21 mouse cellular contexts compared by ENCODE assay signal in the genomic region with DNA sequence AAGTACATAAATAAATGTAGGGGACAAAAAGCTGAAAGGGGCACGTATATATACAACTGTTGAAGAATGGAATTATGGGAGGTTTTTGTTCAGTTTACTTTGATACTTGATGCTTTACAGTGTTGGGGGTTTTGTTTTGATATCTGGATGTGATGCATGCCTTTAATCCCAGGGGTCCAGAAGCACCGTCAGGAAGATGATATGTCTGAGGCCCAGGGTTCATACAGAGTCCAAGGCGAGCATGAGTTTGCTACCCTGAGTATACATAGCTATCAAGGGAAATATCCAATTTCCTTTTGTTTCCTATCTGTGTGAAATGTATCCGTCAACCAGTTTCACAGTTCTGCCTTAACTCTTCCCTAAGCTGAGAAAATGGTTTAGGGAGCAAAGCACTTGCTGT. TPM values are rescaled to one million over a fixed set of nuclear protein-coding genes. Genes with fewer than 3 reads are reported as not detected.
DNase-seq lines count a peak whose midpoint lies in the region; ATAC-seq lines count a peak whose summit lies in the region.
"Had no signal": no experiment of that assay in that cellular context is flagged by ENCODE, and none has a peak within 500 bp of the region (broad histone marks: within the 10 kb centered on the region; RNA-seq: fewer than 3 reads in every experiment).

No protein-coding gene starts in this region.

- no peaks in the 10 kb centered on the region for H3K36me3 ChIP-seq in kidney, embryonic 15.5 days
- no peaks in the 10 kb centered on the region for H3K36me3 ChIP-seq in embryonic facial prominence, embryonic 10.5 days (replicated peaks)
- no peaks in the 10 kb centered on the region for H3K36me3 ChIP-seq in limb, embryonic 13.5 days
- H3K36me3 ChIP-seq: heart, embryonic 15.5 days; hindbrain, embryonic 15.5 days; intestine, embryonic 15.5 days; liver, embryonic 12.5 days; midbrain, embryonic 13.5 days had no signal

- no peak for DNase-seq in kidney, postnatal 36 days
- peak; percentile 59 for DNase-seq in embryo, embryonic 10.5 days (ENCODE audit: low spot score)
- peak; percentile 41 for DNase-seq in embryonic facial prominence, embryonic 10.5 days (ENCODE audit: low spot score)
- DNase-seq in retina, postnatal 1 day, result no peak
- no peak for DNase-seq in frontal cortex, adult 2 months (ENCODE audit: extremely low spot score in 1 of 2, low spot score in 1 of 2)
- DNase-seq: adrenal gland, adult 2 months; cerebellum, adult 18-20 months; cerebellum, postnatal 14 days; heart, postnatal 4 days; lung, adult 18-20 months; lung, postnatal 14 days; right cerebral cortex, postnatal 25 days; spleen, adult 18-20 months had no signal

- H3K27me3 ChIP-seq in kidney, embryonic 15.5 days, result no peaks in the 10 kb centered on the region
- no peaks in the 10 kb centered on the region for H3K27me3 ChIP-seq in embryonic facial prominence, embryonic 10.5 days (replicated peaks; ENCODE audit: low read depth, poor library complexity, severe bottlenecking)
- H3K27me3 ChIP-seq in limb, embryonic 13.5 days, result no peaks in the 10 kb centered on the region
- H3K27me3 ChIP-seq: heart, embryonic 15.5 days; hindbrain, embryonic 15.5 days; intestine, embryonic 15.5 days; liver, embryonic 12.5 days; midbrain, embryonic 13.5 days had no signal

- WGBS in kidney, embryonic 15.5 days, result 19% methylated on average over 4 of the region's 4 CpGs
- WGBS in embryonic facial prominence, embryonic 10.5 days, result 38% methylated on average over 4 of the region's 4 CpGs
- 53% methylated on average over 4 of the region's 4 CpGs for WGBS in limb, embryonic 13.5 days

- ATAC-seq in kidney, embryonic 15.5 days (replicated peaks; ENCODE audit: low FRiP score), result peak; percentile 94
- peak; percentile 66 for ATAC-seq in limb, embryonic 13.5 days (ENCODE audit: low FRiP score, low read depth)
- ATAC-seq: forebrain, embryonic 14.5 days; intestine, embryonic 15.5 days; liver, embryonic 12.5 days; midbrain, embryonic 13.5 days had no signal

- no peak overlapping the region for H3K9ac ChIP-seq in kidney, embryonic 15.5 days
- no peak overlapping the region for H3K9ac ChIP-seq in limb, embryonic 13.5 days
- H3K9ac ChIP-seq: heart, embryonic 15.5 days; hindbrain, embryonic 15.5 days; intestine, embryonic 15.5 days; liver, embryonic 12.5 days; midbrain, embryonic 13.5 days had no signal

- H3K4me2 ChIP-seq in kidney, embryonic 15.5 days, result no peak overlapping the region
- H3K4me2 ChIP-seq in limb, embryonic 13.5 days (replicated peaks), result no peak overlapping the region
- H3K4me2 ChIP-seq: heart, embryonic 15.5 days; hindbrain, embryonic 15.5 days; intestine, embryonic 15.5 days; liver, embryonic 12.5 days; midbrain, embryonic 13.5 days had no signal

- H3K9me3 ChIP-seq in kidney, embryonic 15.5 days (replicated peaks), result 0 out of 2 replicates have a peak, but pooled peaks cover 4% of the 10 kb centered on the region
- 0 out of 2 replicates have a peak, but pooled peaks cover 3% of the 10 kb centered on the region for H3K9me3 ChIP-seq in embryonic facial prominence, embryonic 10.5 days
- H3K9me3 ChIP-seq in limb, embryonic 13.5 days, result no peaks in the 10 kb centered on the region
- H3K9me3 ChIP-seq: heart, embryonic 15.5 days; hindbrain, embryonic 15.5 days; intestine, embryonic 15.5 days; liver, embryonic 12.5 days; midbrain, embryonic 13.5 days had no signal

- H3K4me1 ChIP-seq in kidney, embryonic 15.5 days, result peaks cover 35% of the 10 kb centered on the region
- peaks cover 29% of the 10 kb centered on the region for H3K4me1 ChIP-seq in embryonic facial prominence, embryonic 10.5 days
- peaks cover 22% of the 10 kb centered on the region for H3K4me1 ChIP-seq in limb, embryonic 13.5 days
- H3K4me1 ChIP-seq: heart, embryonic 15.5 days had no signal

- H3K27ac ChIP-seq in kidney, embryonic 15.5 days, result peak overlapping the region; percentile 82
- no peak overlapping the region for H3K27ac ChIP-seq in embryonic facial prominence, embryonic 10.5 days (replicated peaks)
- no peak overlapping the region for H3K27ac ChIP-seq in limb, embryonic 13.5 days
- H3K27ac ChIP-seq: heart, embryonic 15.5 days; hindbrain, embryonic 15.5 days; intestine, embryonic 15.5 days; liver, embryonic 12.5 days; midbrain, embryonic 13.5 days had no signal

- no peak overlapping the region for H3K4me3 ChIP-seq in kidney, embryonic 15.5 days (replicated peaks)
- H3K4me3 ChIP-seq in embryonic facial prominence, embryonic 10.5 days, result no peak overlapping the region
- H3K4me3 ChIP-seq in limb, embryonic 13.5 days, result no peak overlapping the region
- H3K4me3 ChIP-seq: heart, embryonic 15.5 days; hindbrain, embryonic 15.5 days; intestine, embryonic 15.5 days; liver, embryonic 12.5 days; midbrain, embryonic 13.5 days had no signal

RNA-seq across cellular contexts. Expression of gene Lpin2, which starts 29.0 kb away (rescaled TPM):
- polyA plus RNA-seq in kidney, embryonic 15.5 days (2015; fragmentation: Nextera tagmentation; extraction: Ambion mirVana), result 70.7 and 75.3 TPM in 2 replicates
- 42.1 and 45.2 TPM in 2 replicates for polyA plus RNA-seq in embryonic facial prominence, embryonic 10.5 days (2016; fragmentation: Nextera tagmentation; extraction: Ambion mirVana)
- 54.1 and 56.9 TPM in 2 replicates for polyA plus RNA-seq in limb, embryonic 13.5 days (2015; fragmentation: Nextera tagmentation; extraction: Ambion mirVana)
- polyA plus RNA-seq in frontal cortex, adult 2 months (2012; rRNA removed), result 44.9 and 47.1 TPM in 2 replicates

Comparison
In these comparisons a context has a peak if more than half of its experiments do, and no peak if none do; other contexts are left out.
1. DNase-seq: peak in embryo, embryonic 10.5 days (single experiment) and embryonic facial prominence, embryonic 10.5 days (single experiment); none in kidney, postnatal 36 days (0 of 2), retina, postnatal 1 day (single experiment) and frontal cortex, adult 2 months (0 of 2).